Mouse (Mus musculus): ENCODE measurements around the gene Gm45213. TPM values are rescaled to one million over a fixed set of nuclear protein-coding genes. Genes with fewer than 3 reads are reported as not detected.
A peak's percentile ranks its signal among the peaks of the same experiment; 100 is the strongest.
"Not testable (repeated sequence)": the region's sequence is repeated elsewhere in the genome, so short reads cannot be mapped to it uniquely, and the experiment has no call there.

Gene Gm45213
- total RNA-seq, 2 experiments from 2014 or later = not detected

DNA sequence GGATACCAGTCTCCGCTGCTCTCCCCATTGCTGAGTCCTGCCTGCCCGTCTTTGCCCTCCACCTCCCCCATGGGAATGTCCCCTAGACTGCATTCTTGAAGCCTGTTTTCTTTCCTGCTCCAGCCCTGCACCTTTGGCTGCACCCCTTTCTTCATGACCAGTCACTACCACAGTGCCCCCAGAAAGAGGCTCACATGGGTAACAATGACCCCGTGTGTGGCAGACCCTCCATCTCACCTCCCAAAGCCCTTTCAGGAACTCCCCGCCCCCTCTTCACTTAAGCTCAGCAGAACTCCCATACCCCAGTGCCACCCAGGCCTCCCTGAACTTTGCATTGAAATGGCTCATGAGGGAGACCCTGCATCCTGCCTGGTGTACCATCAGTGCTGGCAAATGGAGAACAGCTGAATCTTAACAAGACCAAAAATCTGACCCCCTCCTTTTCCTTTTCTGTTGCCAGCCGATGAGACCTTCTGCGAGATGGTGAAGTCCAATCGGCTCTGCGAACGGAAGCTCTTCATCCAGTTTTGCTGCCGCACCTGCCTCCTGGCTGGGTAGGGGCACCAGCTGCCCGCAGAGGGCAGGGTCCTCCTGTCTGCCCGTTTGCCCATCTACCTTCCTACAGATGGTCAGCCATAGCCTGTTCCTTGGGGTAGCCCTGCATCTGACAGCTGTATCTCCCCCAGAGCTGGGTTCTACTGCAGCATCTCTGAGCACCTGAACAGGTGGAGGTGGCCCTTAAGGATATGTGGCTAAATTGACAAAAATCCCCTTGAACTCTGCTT, 5.2 kb downstream of the Gm45213 start:
- no peak for DNase-seq (ENCODE audit: low spot score in 2 of 2)

DNA sequence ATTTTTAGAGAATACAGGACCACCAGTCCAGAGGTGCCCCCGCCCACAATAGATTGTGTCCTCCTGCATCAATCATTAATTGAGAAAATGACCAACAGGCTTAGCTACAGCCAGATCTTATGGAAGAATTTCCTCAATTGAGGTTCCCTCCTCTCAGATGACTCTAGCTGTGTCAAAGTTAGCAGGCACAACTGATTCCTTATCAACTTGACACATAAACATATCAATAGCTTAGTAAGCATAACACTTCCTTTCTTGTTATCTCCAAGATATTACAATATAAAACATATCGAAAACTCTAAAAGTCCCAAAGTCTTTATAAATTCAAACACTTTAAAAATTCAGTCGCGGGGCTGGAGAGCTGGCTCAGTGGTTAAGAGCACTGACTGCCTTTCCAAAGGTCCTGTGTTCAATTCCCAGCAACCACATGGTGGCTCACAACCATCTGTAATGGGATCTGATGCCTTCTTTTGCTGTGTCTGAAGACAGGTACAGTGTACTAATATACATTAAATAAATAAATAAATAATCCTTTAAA, 10.6 kb downstream of the Gm45213 start:
- DNase-seq (ENCODE audit: low spot score in 2 of 2) = no peak

DNA sequence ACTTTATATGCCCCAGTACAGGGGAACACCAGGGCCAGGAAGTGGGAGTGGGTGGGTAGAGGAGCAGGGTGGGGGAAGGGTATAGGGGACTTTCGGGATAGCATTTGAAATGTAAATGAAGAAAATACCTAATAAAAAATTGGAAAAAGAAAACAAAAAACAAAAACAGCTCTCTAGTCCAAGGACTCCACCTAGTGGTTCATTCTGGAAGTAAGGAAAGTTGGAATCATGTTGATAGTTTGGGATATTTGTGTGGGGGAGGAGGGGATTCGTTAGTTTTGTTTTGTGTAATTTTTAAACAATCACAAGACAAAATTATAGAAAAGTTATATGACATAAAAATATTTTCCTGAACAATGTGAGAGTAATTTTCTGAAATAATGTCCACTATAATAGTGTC, 12.0 kb downstream of the Gm45213 start:
- not testable (repeated sequence) for DNase-seq (ENCODE audit: low spot score in 2 of 2)

DNA sequence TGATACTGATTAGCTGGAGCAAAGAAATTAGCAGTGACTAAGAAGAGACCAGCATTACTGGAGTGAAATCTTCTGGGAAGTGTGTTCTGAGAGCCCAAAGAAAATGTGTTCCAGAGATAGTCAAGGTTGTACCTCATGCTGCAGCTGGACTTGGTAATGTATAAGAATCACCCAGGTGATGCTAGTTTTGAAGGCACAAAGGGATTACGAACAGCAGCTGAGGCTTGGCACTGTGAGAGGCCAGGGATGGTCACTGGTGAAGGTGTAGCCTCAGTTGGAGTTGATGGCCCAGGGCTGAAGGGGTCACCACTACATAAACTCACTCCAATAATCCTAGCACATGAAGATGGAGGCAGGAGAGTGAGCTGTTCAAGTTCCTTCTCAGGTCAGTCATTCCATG, 15.3 kb downstream of the Gm45213 start, which contains the start of gene Snrpa1:
Gene Snrpa1, plus strand, starts transcription at position 301 of the 400 bp plus-strand sequence.
- DNase-seq (ENCODE audit: low spot score in 2 of 2) = no peak

DNA sequence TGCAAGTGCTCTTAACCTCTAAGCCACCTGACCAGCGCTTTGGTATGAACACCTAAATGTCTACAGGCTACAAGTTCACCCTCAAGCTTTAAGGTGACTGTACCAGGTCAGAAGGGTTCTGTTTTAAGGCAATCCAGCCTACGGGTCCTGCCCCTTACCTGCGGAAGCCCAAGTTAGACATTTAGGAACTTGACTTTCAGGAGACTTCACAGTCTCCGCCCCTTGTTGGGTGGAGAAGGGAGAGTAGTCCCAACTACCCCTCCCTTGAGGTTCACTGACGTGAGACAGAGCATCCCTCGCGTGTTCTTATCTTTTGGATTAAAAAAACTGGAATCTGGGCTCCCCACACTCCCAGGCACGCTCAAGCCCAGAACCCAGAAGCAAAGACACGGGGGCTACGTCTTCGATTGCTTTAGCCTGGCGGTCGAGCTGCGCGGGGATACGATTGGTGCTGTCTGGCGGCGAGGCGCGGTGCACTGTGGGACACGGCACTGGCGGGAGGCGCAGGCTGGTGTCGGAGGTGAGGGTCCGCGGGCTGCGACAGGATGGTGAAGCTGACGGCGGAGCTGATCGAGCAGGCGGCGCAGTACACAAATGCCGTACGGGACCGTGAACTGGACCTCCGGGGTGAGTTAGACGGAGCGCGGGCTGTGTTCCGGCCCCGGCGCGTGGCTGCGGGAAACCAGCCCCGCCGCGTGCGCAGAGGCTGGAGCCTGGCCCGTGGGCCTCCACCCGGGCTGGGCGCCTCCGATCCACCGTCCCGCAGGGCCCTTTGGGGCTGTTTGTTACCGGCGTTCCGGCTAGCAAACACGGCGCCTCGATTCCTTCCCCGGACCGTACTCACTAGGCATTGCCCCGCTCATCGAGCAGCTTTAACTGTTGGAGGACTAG, 16.9 kb downstream of the Gm45213 start:
- DNase-seq (ENCODE audit: low spot score in 2 of 2) = peak; percentile 90 to 92

DNA sequence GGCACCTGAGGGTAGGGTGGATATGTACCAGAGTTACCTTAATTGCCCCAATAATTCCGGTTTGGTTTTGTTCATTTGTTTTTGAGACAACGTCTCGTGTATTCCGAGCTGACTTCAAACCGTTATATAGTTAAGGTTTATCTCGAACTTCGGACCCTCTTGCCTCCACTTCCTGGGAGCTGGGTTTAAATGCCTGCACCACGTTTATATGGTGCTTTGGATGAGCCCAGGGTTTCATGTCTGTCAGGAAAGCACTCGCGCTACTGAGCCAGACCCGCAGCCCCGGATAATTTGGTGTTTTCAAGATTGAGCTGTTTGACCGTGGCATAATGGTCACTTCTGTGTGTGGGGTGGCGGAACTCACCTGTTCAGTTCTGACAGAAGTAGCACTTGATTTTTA, 17.7 kb downstream of the Gm45213 start:
- DNase-seq (ENCODE audit: low spot score in 2 of 2) = no peak

DNA sequence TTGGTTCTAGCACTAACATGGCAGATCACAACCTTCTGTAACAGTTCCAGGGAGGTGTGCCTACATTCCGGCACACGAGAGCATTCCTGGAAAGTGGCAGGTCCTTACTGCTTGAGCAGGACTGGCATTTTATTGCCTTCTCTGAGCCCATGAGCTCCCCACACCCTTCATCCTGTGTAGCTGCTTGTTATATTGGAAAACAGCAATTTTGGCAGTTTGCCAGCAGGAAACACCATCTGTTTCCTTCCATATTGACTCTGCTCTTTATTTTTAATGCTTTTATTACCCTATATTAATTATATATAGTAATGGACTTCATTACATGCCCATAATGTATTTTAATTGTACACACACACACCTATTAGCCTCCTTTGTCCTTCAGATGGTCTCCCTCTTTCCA, 33.0 kb downstream of the Gm45213 start:
- DNase-seq (ENCODE audit: low spot score in 2 of 2) = no peak

DNA sequence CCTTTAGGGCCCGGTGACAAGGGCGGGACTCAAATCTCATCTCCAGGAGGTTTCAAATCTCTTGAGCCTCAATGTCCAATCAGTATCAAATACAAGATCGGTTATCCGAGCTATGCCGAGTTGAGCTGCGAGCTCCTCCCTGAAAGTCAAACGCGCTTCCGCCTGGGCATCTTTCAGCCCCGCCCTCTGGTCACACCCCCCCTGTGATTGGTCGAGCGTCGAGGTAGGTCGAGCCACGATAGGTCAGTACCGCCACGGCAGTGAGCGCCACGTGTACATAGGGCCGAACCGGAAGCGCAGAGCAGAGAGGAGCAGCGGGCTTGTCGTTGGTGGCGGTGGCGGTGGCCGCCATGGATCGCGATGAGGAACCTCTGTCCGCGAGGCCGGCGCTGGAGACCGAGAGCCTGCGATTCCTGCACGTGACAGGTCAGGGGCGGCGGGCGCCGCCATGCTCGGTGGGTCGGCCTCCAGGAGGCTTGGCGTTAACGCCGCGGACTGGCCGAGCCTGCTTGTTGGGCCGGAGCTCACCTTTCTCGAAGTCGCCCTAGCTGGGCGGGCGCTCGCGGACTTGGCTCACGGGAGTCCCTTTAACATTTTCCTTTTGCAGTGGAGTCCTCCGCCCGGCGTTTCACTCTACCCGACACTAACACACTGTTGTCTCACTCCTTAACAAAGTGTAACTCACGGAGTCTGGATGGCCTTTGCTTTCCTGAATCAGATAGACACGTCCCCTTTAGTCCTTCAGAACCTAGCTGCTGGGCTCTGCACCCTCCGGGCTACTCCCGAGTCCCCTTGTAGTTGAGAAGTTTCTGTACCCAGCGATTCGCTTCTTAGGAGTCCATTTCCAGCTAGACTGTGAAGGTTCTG, 36.2 kb downstream of the Gm45213 start, which contains the start of gene Selenos:
Gene Selenos, plus strand, starts transcription at position 286 of the 867 bp plus-strand sequence.
- peak; percentile 95 for DNase-seq (ENCODE audit: low spot score in 2 of 2)

DNA sequence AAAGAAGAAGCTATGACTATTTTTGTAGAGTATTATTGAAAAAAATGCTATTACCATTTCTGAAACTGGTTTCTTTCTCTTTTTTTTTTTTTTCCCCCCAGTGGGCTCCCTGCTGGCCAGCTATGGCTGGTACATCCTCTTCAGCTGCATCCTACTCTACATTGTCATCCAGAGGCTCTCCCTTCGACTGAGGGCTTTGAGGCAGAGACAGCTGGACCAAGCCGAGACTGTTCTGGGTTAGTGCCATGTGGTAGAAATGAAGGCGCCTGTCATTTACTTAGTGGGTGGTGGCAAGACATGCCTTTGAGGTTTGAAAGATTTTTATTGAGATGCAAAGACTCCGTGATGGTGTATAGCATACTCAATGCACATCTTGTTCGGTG, 36.8 kb downstream of the Gm45213 start:
- peak in 1 of 2 experiments; percentile 24 for DNase-seq (ENCODE audit: low spot score in 2 of 2)

DNA sequence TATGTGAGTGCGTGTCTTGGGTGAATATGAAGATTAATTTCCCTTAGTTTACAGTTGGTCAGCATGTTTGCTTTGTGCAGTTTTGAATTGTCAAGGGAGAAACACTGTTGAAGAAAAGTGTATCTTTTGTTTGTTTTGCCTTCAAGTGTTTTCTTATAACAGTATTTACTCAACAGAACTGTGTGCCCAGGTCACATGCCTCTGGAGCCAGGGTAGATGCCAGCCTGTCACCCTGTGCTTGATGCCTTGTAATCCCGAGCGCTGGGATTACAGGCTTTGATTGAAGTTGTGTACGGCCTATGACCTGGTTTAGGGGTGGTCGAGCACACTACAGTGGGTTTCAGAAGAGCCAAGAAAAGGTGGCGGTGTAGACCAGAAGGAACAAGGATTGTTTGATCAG, 40.4 kb downstream of the Gm45213 start:
- DNase-seq (ENCODE audit: low spot score in 2 of 2) = no peak

DNA sequence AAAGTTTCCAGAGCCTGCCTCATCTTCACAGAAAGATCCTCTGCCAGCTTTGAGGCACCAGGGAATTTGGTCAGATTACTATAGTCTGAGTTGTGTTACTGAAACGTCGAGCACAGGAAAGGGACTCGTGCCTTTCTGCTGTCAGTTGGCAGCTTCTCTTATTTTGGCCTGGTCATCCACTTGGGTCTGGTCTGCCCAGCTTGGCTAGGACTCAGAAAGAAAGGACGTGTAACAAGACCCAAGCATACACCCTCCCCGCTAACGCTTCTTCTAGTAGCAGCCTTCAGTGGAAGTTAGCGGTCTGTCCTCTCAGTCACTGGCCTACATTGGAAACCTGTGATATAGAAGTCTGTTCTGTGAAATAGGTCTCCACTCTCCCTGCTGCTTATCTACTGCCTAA, 41.1 kb downstream of the Gm45213 start:
- no peak for DNase-seq (ENCODE audit: low spot score in 2 of 2)

DNA sequence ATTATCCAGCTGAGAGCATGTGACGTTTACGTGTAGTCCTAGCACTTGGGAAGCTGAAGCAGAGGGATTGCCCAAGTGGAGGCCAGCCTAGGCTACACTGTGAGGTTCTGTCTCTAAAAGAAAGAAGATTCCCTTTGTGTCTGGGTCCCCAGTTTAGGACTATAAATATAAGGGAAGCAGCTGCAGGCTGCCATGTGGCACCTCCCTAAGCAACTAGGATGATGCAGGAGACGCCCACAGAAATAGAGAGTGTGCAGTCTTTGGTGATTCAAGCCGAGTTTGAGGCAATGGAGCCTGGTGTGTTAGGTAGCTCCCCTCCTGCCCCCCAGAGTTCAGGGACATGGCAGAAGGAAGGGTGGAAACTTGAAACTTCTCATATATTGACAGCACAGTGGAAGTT, 44.2 kb downstream of the Gm45213 start:
- DNase-seq (ENCODE audit: low spot score in 2 of 2) = peak; percentile 50 to 69

DNA sequence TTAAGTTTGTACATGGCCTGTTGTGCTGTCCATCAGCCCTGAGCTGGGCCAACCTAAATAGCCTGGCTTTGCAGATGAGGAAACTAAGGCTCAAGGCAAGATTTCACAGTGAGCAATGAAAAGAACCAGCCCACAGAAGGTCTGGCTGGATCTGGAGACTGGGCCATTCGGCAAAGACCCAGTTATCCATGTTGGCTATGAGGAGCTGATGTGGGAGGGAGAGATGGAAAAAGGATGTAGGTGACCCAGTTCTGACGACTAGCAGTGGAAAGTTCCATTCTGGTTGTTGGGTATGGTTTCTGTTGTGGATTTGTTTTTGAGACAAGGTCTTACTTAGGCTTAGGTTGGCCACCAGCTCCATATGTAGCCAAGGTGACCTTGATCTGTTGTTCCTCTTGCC, 44.7 kb downstream of the Gm45213 start:
- peak in 1 of 2 experiments; percentile 42 for DNase-seq (ENCODE audit: low spot score in 2 of 2)

DNA sequence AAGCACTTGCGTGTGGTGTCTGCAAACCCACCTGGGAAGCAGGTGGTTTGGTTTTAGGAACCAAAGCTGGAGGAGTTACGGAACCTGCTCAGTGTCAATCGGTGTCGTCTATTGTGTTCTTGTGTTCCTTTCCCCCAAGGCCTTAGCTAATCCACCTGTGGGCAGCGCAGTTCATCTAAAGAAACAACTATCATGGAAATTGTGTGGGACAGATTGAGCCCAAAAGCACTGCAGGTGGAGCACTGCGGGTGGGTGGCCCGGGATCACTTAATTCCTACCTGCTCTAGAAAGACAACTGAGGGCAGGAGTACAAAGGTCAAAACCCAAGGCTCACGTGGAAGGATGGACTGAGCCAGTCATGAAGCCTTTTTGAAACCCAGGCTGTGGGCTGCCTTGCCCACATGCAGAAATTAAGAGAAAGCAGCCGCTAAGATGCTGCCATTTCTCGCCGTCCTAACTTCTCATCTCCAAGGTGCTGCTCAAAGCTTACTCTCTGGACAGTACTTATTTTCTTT, 47.3 kb downstream of the Gm45213 start:
- no peak for DNase-seq (ENCODE audit: low spot score in 2 of 2)

DNA sequence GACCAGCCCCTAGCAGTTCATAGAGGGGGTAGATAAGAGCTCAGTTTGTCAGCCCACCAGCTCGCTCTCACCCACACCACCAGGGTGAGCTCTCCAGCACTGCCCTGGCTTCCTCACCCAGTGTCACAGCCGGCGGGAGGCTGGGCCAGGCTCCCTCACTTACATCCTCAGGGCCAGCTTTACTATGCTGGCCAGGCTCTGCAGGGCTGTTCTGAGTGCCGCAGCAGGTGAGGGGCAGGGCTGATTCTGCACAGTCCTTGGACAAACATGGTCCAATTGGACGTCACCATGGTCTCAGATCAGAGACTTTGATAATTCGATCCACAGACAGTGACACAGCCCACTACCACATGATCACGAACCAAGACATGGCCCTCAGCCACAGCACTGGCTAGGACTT, 48.2 kb downstream of the Gm45213 start:
- DNase-seq (ENCODE audit: low spot score in 2 of 2) = no peak

DNA sequence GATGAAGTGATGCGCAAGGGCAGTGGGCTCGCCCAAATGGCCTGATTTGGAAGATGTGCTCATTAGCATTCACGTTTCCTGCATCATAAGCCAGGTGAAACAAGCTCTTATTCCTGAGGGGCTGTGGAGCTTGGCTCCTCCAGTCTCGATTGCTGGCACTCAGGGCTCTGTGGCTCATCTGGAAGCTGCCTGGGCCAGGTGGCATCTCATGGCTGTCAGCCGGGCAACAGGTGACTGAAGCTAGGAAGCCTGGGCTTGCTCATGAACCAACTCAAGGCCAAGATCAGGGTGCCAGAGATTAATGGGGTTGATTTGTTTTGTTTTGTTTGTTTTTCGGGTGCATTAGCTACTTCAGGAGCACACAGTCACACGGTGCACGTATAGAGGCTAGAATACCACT, 49.3 kb downstream of the Gm45213 start:
- no peak for DNase-seq (ENCODE audit: low spot score in 2 of 2)

DNA sequence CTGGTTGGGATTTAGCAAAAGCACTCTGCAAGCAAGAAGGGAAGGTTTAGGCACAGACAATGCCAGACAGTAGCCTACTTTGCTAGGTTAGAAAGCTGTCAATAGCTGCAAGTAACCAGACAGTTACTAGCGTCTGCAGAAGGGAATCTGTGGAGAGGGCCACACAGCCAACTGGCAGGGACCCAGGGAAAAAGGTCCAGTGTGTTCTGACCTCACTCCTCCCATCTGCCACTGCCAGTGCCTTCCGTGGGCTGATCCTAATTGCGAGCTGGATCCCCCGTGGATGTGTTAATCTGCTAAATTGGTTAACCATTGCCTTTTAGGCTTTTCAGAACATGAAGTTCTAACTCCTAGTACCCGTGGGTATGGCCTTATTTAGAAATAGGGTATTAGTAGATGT, 50.7 kb downstream of the Gm45213 start:
- DNase-seq (ENCODE audit: low spot score in 2 of 2) = no peak

DNA sequence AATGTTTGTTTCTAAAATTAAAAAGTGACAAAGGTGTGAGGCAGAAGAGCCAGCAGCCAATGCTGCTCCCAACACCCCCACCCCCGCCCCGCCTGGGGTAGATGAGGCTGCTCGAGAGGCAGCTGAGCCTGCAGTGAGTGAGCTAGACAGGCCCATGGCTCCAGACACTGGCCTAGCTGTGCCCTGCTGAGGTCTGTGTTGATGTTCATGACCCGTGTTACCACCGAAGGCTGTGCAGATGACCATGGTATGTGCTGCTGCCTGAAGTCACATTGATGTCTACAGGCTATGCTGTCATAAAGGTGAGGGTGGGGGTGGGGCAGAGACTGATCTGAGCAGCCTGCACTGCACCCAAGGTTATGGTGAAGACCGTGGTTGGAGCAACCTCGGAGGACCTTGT, 55.4 kb downstream of the Gm45213 start:
- no peak for DNase-seq (ENCODE audit: low spot score in 2 of 2)

DNA sequence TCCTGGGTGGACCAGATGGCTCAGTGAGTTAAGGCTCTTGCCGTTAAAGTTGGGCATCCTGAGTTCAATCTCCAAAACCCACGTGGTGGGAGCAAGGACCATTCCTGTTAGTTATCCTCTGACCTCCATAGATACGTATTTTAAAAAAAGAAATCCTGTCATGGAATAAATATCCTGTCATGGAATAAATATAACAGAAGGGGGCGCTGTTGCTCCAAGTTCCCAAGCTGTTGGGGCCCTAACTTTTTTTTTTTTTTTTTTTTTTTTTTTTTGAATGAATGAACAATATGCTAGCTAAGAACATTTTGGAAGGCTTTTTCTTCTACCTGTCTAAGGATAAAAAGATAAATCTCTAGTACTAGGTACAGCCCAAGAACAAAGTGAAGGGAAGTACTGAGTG, 58.5 kb downstream of the Gm45213 start:
- no peak for DNase-seq (ENCODE audit: low spot score in 2 of 2)

DNA sequence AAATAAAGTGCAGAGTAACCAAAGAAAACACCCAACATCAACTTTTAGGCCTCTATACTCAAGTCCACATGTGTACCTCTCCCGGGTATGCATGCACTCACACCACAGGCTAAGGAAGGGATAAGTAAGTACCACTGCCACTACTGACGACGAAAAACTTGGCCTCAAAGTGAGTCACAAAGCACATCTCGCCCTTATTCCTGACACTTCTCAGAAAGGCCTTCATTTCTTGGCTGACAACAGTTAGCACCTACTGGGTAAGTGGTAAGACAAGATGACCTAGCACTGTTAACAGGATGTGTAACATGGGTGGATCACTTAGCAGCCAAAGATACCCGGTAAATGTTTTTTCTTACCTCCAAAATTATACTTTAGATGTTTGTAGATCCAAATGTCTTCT, 61.1 kb downstream of the Gm45213 start:
- DNase-seq (ENCODE audit: low spot score in 2 of 2) = no peak

DNA sequence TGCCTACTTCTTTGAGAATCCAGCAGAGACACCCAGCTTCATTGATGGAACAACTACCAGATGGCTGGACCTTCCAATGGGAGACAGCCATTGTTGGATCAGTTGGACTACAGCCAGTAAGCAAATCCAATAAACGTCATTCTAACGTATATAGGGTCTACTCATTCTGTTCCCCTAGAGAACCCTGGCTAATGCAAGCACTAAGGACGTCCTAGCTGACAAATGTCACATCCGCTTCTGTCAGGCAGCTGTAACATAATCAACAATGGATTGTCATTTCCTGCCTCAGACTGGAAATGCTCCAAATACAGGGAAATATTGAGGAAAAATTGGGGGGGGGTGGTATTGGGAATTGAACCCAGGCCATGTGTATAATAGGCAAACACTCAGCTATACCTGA, 62.4 kb downstream of the Gm45213 start:
- DNase-seq (ENCODE audit: low spot score in 2 of 2) = no peak

Data from left cerebral cortex, adult 18-20 months (tissue).